Mouse (Mus musculus) heart, embryonic 11.5 days (tissue): Measurements from ENCODE around the gene Safb. TPM values are rescaled to one million over a fixed set of nuclear protein-coding genes. Genes with fewer than 3 reads are reported as not detected.

Experiments used
- ATAC-seq: fragments of 200-750 bp; cut with Nextera tagmentation; replicated peaks from 2 replicates; pipeline ENCODE4 v1.8.0; 2017; ENCODE audit warnings: moderate library complexity; ENCODE audit not compliant: insufficient number of reproducible peaks, low FRiP score, low TSS enrichment
- H3K27ac ChIP-seq: fragments of 300-500 bp; sonication (generic); 2 replicates; pipeline ENCODE4 v1.5.1; 2014; ENCODE audit warnings: mild to moderate bottlenecking, low read depth, low read length
- H3K27me3 ChIP-seq: fragments of 300-500 bp; sonication (generic); 2 replicates; pipeline ENCODE4 v1.6.1; 2014; ENCODE audit warnings: mild to moderate bottlenecking, low read length, mixed read lengths; ENCODE audit not compliant: control insufficient read depth, insufficient read depth
- H3K36me3 ChIP-seq: fragments of 300-500 bp; sonication (generic); 2 replicates; pipeline ENCODE4 v1.6.1; 2014; ENCODE audit warnings: mild to moderate bottlenecking, low read length, moderate library complexity, mixed read lengths; ENCODE audit not compliant: control insufficient read depth, insufficient read depth
- H3K4me1 ChIP-seq: fragments of 300-500 bp; sonication (generic); 2 replicates; pipeline ENCODE4 v1.6.1; 2014; ENCODE audit warnings: low read length; ENCODE audit not compliant: control insufficient read depth, insufficient read depth
- H3K4me2 ChIP-seq: fragments of 300-500 bp; sonication (generic); 2 replicates; pipeline ENCODE4 v1.6.1; 2014; ENCODE audit warnings: mild to moderate bottlenecking, moderate library complexity
- H3K4me3 ChIP-seq: fragments of 300-500 bp; sonication (generic); 2 replicates; pipeline ENCODE4 v1.5.1; 2014; ENCODE audit warnings: low read depth, low read length
- H3K9ac ChIP-seq: fragments of 300-500 bp; sonication (generic); 2 replicates; pipeline ENCODE4 v1.6.1; 2014; ENCODE audit warnings: mild to moderate bottlenecking, low read depth, low read length, moderate library complexity
- H3K9me3 ChIP-seq: fragments of 300-500 bp; sonication (generic); replicated peaks from 2 replicates; pipeline ENCODE4 v1.6.1; 2016; ENCODE audit warnings: low read length; ENCODE audit not compliant: control insufficient read depth
- WGBS: fragments of 180-500 bp; shearing (Covaris S2); extraction: QIAGEN DNeasy Blood & Tissue Kit; methylation state at CpG from one replicate; pipeline ENCODE4 v1.1.7; 2014; ENCODE audit not compliant: insufficient replicate concordance; 5-methylcytosine and 5-hydroxymethylcytosine counted together
- polyA plus RNA-seq: library from polyadenylated mRNA; unstranded; fragments of >200 nt; fragmentation: Nextera tagmentation; extraction: Ambion mirVana; gene quantifications from 2 replicates; pipeline ENCODE4 v1.2.1, GENCODE M21; 2014

Gene Safb
- polyA plus RNA-seq, 1 experiment from 2014 or later = 65.9 TPM

DNA sequence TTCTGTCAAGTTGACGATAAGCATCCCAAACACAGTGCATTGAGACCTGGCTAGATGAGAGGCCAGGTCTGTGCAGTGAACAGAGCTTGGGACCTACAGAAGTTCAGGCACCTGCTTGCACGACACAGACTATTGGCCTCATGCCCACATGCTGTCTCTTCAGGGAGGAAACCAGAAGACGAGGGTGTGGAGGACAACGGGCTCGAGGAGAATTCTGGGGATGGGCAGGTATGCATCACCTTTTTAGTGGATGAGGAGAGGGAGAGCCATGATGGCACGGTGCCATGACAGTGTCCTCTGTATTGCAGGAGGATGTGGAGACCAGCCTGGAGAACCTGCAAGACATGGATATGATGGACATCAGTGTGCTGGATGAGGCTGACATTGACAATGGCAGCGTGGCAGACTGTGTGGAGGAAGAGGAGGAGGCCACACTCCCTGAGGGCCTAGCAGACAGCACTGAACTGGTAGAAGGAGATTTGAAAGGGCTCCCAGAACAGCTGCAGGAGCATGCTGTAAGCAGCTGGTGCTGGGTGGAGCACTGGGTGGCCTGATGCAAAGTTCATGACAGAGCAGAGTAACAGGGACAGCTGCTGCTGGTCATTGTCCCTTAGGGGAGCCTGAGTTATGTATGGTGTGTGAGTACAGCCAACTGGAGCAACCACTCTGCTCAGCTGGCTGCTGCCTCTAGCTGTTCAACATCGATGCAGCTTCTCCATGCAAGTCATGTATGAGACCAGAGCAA lies 9.1 kb downstream of the Safb start:
- peaks cover 56% of the 10 kb centered on the region for H3K36me3 ChIP-seq
- H3K27me3 ChIP-seq = no peaks in the 10 kb centered on the region
- no peaks in the 10 kb centered on the region for H3K4me1 ChIP-seq
- H3K4me2 ChIP-seq = no peak overlapping the region
- no peak overlapping the region for H3K4me3 ChIP-seq
- no peak for ATAC-seq
- H3K9me3 ChIP-seq = no peaks in the 10 kb centered on the region
- no peak overlapping the region for H3K9ac ChIP-seq
- WGBS = 92% methylated on average over 8 of the region's 8 CpGs
- no peak overlapping the region for H3K27ac ChIP-seq

DNA sequence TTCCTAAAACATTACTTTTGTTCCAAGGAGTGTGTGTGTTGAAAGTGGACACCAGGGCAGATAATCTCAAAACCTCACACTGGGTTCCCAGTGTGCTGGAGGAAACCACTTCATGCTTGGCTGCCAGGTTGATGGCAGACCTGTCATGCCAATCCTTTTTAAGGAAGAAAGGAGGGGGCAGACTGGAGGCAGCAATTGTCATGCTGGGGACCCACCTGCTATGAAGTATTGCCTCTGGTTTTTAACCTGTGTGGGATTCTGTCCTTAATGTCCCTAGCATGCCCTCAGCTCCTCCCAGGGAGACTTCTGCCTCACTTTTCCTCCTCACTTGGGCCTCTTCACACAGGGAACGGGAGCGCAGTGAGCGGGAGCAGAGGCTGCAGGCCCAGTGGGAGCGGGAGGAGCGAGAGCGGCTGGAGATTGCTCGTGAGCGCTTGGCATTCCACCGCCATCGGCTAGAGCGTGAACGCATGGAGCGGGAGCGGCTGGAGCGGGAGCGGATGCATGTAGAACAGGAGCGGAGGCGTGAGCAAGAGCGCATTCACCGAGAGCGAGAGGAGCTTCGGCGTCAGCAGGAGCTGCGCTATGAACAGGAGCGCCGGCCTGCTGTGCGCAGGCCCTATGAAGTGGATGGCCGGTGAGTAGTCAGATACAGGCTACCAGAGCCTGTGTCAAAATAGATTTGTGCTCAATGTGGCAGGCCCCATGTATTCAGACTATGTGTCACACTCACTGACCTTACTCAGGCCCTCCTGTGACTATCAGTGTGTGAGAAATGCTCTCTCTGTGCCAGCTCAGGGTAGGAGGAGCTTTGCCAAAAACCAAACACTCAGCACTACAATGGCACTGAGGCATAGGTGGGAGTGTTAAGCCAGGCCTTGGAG lies 18.8 kb downstream of the Safb start:
- no peak overlapping the region for H3K4me2 ChIP-seq
- H3K9me3 ChIP-seq = no peaks in the 10 kb centered on the region
- WGBS = 95% methylated on average over 28 of the region's 28 CpGs
- H3K4me1 ChIP-seq = peaks cover 6% of the 10 kb centered on the region
- no peak overlapping the region for H3K27ac ChIP-seq
- H3K36me3 ChIP-seq = peaks cover 73% of the 10 kb centered on the region
- H3K9ac ChIP-seq = no peak overlapping the region
- no peak for ATAC-seq
- no peak overlapping the region for H3K4me3 ChIP-seq
- H3K27me3 ChIP-seq = no peaks in the 10 kb centered on the region

DNA sequence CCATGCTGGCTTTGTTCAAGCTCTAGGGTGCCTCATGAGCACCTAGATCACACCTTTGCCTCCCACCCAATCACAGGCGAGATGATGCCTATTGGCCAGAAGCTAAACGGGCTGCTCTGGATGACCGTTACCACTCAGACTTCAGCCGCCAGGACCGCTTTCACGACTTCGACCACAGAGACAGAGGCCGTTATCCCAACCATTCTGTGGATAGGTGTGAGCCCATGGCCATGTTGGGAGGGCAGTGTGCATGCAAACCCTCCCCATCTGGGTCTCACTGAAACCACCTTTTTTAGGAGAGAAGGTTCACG lies 19.4 kb downstream of the Safb start:
- H3K9ac ChIP-seq = no peak overlapping the region
- H3K4me3 ChIP-seq = no peak overlapping the region
- no peak overlapping the region for H3K27ac ChIP-seq
- no peaks in the 10 kb centered on the region for H3K9me3 ChIP-seq
- 86% methylated on average over 9 of the region's 9 CpGs for WGBS
- ATAC-seq = no peak
- H3K27me3 ChIP-seq = no peaks in the 10 kb centered on the region
- no peak overlapping the region for H3K4me2 ChIP-seq
- H3K4me1 ChIP-seq = peaks cover 10% of the 10 kb centered on the region
- peaks cover 73% of the 10 kb centered on the region for H3K36me3 ChIP-seq

DNA sequence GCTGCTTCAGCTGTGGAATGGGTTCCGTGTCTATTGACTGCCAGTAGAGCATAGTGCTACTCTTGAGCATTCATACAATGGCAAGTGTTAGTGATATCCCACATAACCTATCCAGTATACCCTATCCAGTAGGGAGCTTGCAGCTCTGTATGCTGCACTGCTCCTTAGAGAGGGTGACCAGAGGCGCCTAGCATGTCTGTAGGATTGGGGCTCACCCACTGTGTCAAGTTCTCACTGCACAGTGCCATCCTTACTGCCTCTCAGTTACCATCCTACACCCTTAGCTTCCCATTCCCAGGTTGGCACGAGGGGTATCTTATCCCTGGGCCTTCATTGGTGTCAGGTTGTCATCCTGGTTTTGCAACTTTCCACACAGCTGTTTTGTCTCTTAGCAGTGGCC lies 19.8 kb downstream of the Safb start:
- no peaks in the 10 kb centered on the region for H3K27me3 ChIP-seq
- H3K4me2 ChIP-seq = no peak overlapping the region
- no peak overlapping the region for H3K4me3 ChIP-seq
- H3K27ac ChIP-seq = no peak overlapping the region
- no peak for ATAC-seq
- peaks cover 71% of the 10 kb centered on the region for H3K36me3 ChIP-seq
- no peaks in the 10 kb centered on the region for H3K9me3 ChIP-seq
- no peak overlapping the region for H3K9ac ChIP-seq
- WGBS = 90% methylated on average over 3 of the region's 3 CpGs
- H3K4me1 ChIP-seq = peaks cover 10% of the 10 kb centered on the region

DNA sequence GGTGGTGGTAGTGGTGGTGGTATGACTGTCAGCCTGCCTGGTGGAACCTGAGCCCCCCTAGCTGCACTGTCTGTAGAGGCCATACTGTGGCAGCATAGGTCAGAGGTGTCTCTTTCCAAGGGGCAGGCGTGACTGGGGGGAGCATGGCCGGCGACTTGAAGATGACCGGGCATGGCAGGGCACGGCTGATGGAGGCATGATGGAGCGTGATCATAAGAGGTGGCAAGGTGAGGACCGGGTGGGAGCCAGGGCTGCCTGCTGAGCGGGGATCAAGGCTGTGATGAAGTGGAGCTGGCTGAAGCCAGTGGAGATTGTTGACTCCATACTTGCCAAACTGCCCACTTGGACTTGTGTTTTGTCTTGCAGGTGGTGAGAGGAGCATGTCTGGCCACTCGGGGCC lies 20.8 kb downstream of the Safb start:
- H3K4me3 ChIP-seq = no peak overlapping the region
- H3K4me2 ChIP-seq = no peak overlapping the region
- no peaks in the 10 kb centered on the region for H3K9me3 ChIP-seq
- no peak overlapping the region for H3K9ac ChIP-seq
- no peak overlapping the region for H3K27ac ChIP-seq
- peaks cover 13% of the 10 kb centered on the region for H3K4me1 ChIP-seq
- no peaks in the 10 kb centered on the region for H3K27me3 ChIP-seq
- no peak for ATAC-seq
- H3K36me3 ChIP-seq = peaks cover 61% of the 10 kb centered on the region
- WGBS = 88% methylated on average over 9 of the region's 9 CpGs

DNA sequence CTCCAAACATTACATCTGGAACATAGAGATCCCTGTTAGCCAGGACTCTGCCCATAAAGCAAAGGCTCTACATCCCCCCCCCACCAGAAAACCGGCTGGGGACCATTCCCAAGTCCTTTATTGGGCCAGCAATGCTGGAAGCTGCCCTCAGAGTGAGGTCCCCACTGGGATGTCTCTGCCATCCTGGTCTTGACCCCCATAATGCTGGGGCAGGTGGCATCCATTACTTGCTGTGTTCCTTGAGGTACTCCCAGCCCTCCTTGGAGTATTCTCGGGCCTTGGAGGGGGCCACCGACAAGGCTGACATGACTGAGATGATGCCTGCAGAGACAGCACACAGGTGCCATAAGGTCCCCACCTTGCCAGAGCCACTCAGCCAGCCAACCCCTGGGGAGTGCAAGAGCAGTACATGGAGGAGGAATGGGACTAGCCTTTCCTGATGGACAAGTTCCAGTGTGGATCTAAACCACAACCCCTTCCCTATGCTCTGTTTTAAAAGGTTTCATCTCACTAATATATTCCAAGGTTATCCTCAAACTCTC lies 23.0 kb downstream of the Safb start:
- no peak overlapping the region for H3K27ac ChIP-seq
- no peak overlapping the region for H3K9ac ChIP-seq
- peaks cover 42% of the 10 kb centered on the region for H3K36me3 ChIP-seq

DNA sequence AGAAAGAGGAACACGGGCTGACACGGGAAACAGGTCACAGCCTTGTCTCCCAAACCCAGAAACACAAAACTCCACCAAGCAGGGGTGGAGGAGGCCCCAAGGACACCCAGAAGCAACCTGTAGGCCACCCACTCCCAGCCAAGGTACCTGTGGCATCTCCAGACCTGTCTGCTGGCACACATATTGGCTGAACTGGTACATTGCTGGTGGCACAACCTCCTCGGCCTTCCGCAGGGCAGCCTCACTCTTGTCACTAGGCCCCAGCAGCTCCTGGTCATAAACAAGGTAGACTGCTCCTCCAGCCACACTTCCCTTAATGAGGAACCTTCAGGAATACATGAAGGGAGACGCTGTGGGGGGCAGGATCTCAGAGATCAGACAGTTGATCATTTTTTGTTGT lies 24.1 kb downstream of the Safb start:
- Histone ChIP-seq H3K9ac (peak overlapping the region; percentile 88), H3K4me2 (peak overlapping the region; percentile 71), H3K36me3 (peaks cover 36% of the 10 kb centered on the region), H3K27me3 (no peaks in the 10 kb centered on the region), H3K27ac (peak overlapping the region; percentile 74; the same call in 1 of the 2 replicates), H3K4me3 (peak overlapping the region; percentile 75), H3K9me3 (no peaks in the 10 kb centered on the region), H3K4me1 (peaks cover 19% of the 10 kb centered on the region)
- no peak for ATAC-seq
- 63% methylated on average over 5 of the region's 5 CpGs for WGBS

More for the DNA sequence above, 23.0 kb downstream of the Safb start:
- H3K4me1 ChIP-seq = peaks cover 19% of the 10 kb centered on the region
- no peak for ATAC-seq
- H3K9me3 ChIP-seq = no peaks in the 10 kb centered on the region
- 76% methylated on average over 3 of the region's 3 CpGs for WGBS
- H3K27me3 ChIP-seq = no peaks in the 10 kb centered on the region
- no peak overlapping the region; the same call in 1 of the 2 replicates for H3K4me2 ChIP-seq
- peak overlapping the region; percentile 75; the same call in 1 of the 2 replicates for H3K4me3 ChIP-seq

DNA sequence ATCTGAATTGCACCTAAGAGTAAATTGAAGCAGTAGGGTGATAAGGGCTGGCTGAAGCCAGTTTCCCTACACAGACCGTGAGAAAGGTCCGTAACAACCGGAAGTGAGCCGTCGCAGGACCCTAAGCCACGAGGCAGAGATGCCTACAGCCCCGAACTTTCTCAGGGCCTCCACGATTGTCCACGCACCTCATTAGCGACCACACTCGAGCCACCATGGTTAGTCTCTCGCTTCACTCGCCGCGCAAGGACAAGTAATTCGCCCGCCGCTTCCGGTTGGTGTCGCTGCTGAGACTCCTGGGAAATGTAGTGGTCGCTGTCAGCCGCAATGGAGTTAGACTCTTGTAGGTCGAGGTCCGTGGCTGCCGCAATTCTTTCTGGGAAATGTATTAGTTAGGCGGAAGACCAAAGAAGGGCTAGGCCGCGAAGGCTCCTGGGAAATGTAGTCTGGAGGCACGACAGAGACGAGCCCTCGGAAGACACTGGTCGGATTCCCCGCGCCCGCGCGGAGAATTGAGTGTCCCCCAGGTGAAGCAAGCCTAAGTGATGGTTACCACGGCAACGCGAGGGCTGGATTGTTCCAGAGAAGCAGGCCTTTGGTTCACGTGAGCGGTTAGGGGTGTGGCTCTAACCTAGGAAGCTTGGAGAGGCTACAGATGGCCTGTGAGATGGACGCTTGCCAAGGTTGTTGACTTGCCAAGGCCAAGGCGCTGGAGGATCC lies 25.0 kb downstream of the Safb start, which contains the start of gene 2410015M20Rik:
Gene 2410015M20Rik (minus strand): TSS at position 320 of the 720 bp plus-strand sequence.
- no peaks in the 10 kb centered on the region for H3K9me3 ChIP-seq

More for the DNA sequence above, 25.0 kb downstream of the Safb start, which contains the start of gene 2410015M20Rik:
- peak within 1 kb of the TSS; percentile 74 for H3K27ac ChIP-seq
- peak within 1 kb of the TSS; percentile 75 for H3K4me3 ChIP-seq
- peaks cover 25% of the 10 kb centered on the region for H3K4me1 ChIP-seq
- H3K4me2 ChIP-seq = peak within 1 kb of the TSS; percentile 71
- ATAC-seq = peak; percentile 84
- H3K36me3 ChIP-seq = peaks cover 26% of the 10 kb centered on the region
- H3K9ac ChIP-seq = peak within 1 kb of the TSS; percentile 88
- H3K27me3 ChIP-seq = no peaks in the 10 kb centered on the region
- under 1% methylated on average over 44 of the region's 44 CpGs for WGBS
